Mouse (Mus musculus): Measurements from ENCODE around the gene Dlx3. TPM values are rescaled to one million over a fixed set of nuclear protein-coding genes. Genes with fewer than 3 reads are reported as not detected.
A peak's percentile ranks its signal among the peaks of the same experiment; 100 is the strongest.

Dlx3 gene
- polyA plus RNA-seq, 1 experiment from 2014 or later, result 3.0 TPM

DNA sequence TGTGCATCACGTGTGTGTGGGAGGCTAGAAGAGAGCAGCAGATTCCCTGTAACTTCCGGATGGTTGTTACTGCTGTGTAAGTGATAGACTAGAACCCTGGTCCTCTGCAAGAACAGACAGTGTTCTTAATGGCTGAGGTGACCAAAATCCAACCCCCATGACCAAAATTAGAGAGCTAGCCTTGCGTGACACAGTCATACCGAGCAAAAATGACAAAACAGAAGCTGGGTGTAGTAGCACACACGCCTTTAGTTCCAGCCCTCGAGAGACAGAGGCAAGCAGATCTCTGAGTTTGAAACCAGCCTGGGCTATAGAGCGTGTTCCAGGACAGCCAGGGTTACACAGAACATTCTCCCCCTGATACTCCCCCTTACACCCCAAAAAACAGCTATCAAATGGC lies 9.8 kb upstream of the Dlx3 start:
- H3K36me3 ChIP-seq (ENCODE audit: control insufficient read depth, insufficient read depth, low read length), result no peaks in the 10 kb centered on the region
- H3K27me3 ChIP-seq (ENCODE audit: control insufficient read depth, insufficient read depth, low read length), result no peaks in the 10 kb centered on the region
- 88% methylated on average over 7 of the region's 7 CpGs for WGBS
- H3K4me3 ChIP-seq (replicated peaks; ENCODE audit: low read length), result no peak overlapping the region
- no peak for ATAC-seq (ENCODE audit: insufficient read depth, low FRiP score)
- H3K9me3 ChIP-seq (replicated peaks; ENCODE audit: control insufficient read depth, low read length), result no peaks in the 10 kb centered on the region
- peaks cover 5% of the 10 kb centered on the region; the same call in 1 of the 2 replicates for H3K4me1 ChIP-seq (ENCODE audit: control insufficient read depth, insufficient read depth, low read length)
- no peak overlapping the region for H3K9ac ChIP-seq (ENCODE audit: low read length)
- no peak overlapping the region for H3K27ac ChIP-seq (ENCODE audit: low read length)
- H3K4me2 ChIP-seq (ENCODE audit: low read depth, low read length), result no peak overlapping the region

- peak; percentile 58 for ATAC-seq (ENCODE audit: insufficient read depth, low FRiP score)
- 2% methylated on average over 6 of the region's 6 CpGs for WGBS
- H3K36me3 ChIP-seq (ENCODE audit: control insufficient read depth, insufficient read depth, low read length), result no peaks in the 10 kb centered on the region
- no peak overlapping the region for H3K4me2 ChIP-seq (ENCODE audit: low read depth, low read length)
- H3K4me3 ChIP-seq (replicated peaks; ENCODE audit: low read length), result no peak overlapping the region
- peaks cover 8% of the 10 kb centered on the region; the same call in 1 of the 2 replicates for H3K4me1 ChIP-seq (ENCODE audit: control insufficient read depth, insufficient read depth, low read length)
- H3K9me3 ChIP-seq (replicated peaks; ENCODE audit: control insufficient read depth, low read length), result no peaks in the 10 kb centered on the region
- no peak overlapping the region for H3K9ac ChIP-seq (ENCODE audit: low read length)
- H3K27me3 ChIP-seq (ENCODE audit: control insufficient read depth, insufficient read depth, low read length), result peaks cover 32% of the 10 kb centered on the region
- H3K27ac ChIP-seq (ENCODE audit: low read length), result no peak overlapping the region
These were observed 2.9 kb upstream of the Dlx3 start for GRCm38 (mm10) chr11:95117030-95117429.

DNA sequence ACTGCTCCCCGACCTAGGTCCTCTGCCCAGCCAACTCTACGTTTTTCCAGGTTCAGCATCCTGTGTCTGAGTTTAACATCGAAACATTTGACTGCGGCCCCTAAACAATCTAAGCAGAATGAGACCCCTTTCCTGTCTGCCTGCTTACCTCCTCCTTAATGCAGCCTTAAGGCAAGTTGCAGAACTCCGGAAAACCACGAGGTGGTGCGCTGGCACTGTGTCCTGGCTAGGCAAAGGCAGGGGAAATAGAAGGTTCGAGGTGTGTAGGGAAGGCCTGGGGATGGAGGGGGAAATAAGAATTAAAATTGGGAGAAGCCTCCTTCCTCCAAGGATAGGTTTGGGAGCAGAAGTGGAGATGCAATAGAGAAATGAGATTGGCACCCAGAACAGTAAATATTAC lies 1.4 kb upstream of the Dlx3 start:
- Histone ChIP-seq H3K9me3 (replicated peaks; ENCODE audit: control insufficient read depth, low read length) (no peaks in the 10 kb centered on the region), H3K27me3 (ENCODE audit: control insufficient read depth, insufficient read depth, low read length) (peaks cover 47% of the 10 kb centered on the region), H3K9ac (ENCODE audit: low read length) (no peak overlapping the region), H3K36me3 (ENCODE audit: control insufficient read depth, insufficient read depth, low read length) (no peaks in the 10 kb centered on the region), H3K27ac (ENCODE audit: low read length) (no peak overlapping the region), H3K4me1 (ENCODE audit: control insufficient read depth, insufficient read depth, low read length) (peaks cover 8% of the 10 kb centered on the region; the same call in 1 of the 2 replicates), H3K4me2 (ENCODE audit: low read depth, low read length) (no peak overlapping the region), H3K4me3 (replicated peaks; ENCODE audit: low read length) (no peak overlapping the region)
- peak; percentile 35; the same call in 1 of the 2 replicates for ATAC-seq (ENCODE audit: insufficient read depth, low FRiP score)
- WGBS, result 2% methylated on average over 8 of the region's 8 CpGs

GRCm38 (mm10) chr11:95120633-95121020 lies 708 bp downstream of the Dlx3 start:
- ATAC-seq (ENCODE audit: insufficient read depth, low FRiP score), result no peak
- no peaks in the 10 kb centered on the region for H3K9me3 ChIP-seq (replicated peaks; ENCODE audit: control insufficient read depth, low read length)
- 2% methylated on average over 21 of the region's 21 CpGs for WGBS
- H3K4me2 ChIP-seq (ENCODE audit: low read depth, low read length), result peak overlapping the region; percentile 50
- peak overlapping the region; percentile 55 for H3K9ac ChIP-seq (ENCODE audit: low read length)
- no peaks in the 10 kb centered on the region for H3K36me3 ChIP-seq (ENCODE audit: control insufficient read depth, insufficient read depth, low read length)
- H3K4me3 ChIP-seq (replicated peaks; ENCODE audit: low read length), result peak overlapping the region; percentile 41
- H3K27me3 ChIP-seq (ENCODE audit: control insufficient read depth, insufficient read depth, low read length), result peaks cover 53% of the 10 kb centered on the region
- H3K4me1 ChIP-seq (ENCODE audit: control insufficient read depth, insufficient read depth, low read length), result peaks cover 8% of the 10 kb centered on the region; the same call in 1 of the 2 replicates
- H3K27ac ChIP-seq (ENCODE audit: low read length), result no peak overlapping the region

- ATAC-seq (ENCODE audit: insufficient read depth, low FRiP score), result no peak
These were observed 1.5 kb downstream of the Dlx3 start for GRCm38 (mm10) chr11:95121161-95122099.

DNA sequence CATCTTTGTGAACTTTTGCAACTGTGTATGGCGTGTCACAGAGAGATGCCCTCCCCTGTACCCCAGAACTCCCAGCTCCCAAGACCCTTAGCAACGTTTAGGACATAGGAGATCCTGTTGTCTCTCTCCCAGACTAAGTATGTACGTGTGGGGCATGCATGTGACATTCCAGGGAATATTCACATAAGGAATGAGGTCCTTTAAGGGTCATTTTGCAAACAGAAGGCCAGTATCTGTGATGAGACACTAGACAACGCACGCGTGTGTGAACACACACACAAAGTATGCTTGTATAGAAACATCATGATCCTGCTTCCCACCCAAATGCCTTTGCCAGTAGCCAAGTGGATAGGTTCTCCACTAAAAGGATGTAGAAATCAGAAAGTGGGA lies 2.2 kb downstream of the Dlx3 start:
- Histone ChIP-seq H3K4me1 (ENCODE audit: control insufficient read depth, insufficient read depth, low read length) (peaks cover 17% of the 10 kb centered on the region), H3K9me3 (replicated peaks; ENCODE audit: control insufficient read depth, low read length) (no peaks in the 10 kb centered on the region), H3K27ac (ENCODE audit: low read length) (no peak overlapping the region), H3K36me3 (ENCODE audit: control insufficient read depth, insufficient read depth, low read length) (no peaks in the 10 kb centered on the region), H3K27me3 (ENCODE audit: control insufficient read depth, insufficient read depth, low read length) (peaks cover 53% of the 10 kb centered on the region), H3K9ac (ENCODE audit: low read length) (peak overlapping the region; percentile 62; the same call in 1 of the 2 replicates), H3K4me2 (ENCODE audit: low read depth, low read length) (peak overlapping the region; percentile 50; the same call in 1 of the 2 replicates), H3K4me3 (replicated peaks; ENCODE audit: low read length) (peak overlapping the region; percentile 41)
- no peak for ATAC-seq (ENCODE audit: insufficient read depth, low FRiP score)
- 59% methylated on average over 6 of the region's 6 CpGs for WGBS

More at GRCm38 (mm10) chr11:95121161-95122099, 1.5 kb downstream of the Dlx3 start:
- H3K4me3 ChIP-seq (replicated peaks; ENCODE audit: low read length), result peak overlapping the region; percentile 41
- no peak overlapping the region for H3K27ac ChIP-seq (ENCODE audit: low read length)
- peak overlapping the region; percentile 62 for H3K9ac ChIP-seq (ENCODE audit: low read length)
- no peaks in the 10 kb centered on the region for H3K9me3 ChIP-seq (replicated peaks; ENCODE audit: control insufficient read depth, low read length)
- H3K27me3 ChIP-seq (ENCODE audit: control insufficient read depth, insufficient read depth, low read length), result peaks cover 53% of the 10 kb centered on the region
- 3% methylated on average over 63 of the region's 63 CpGs for WGBS
- peak overlapping the region; percentile 50 for H3K4me2 ChIP-seq (ENCODE audit: low read depth, low read length)
- H3K4me1 ChIP-seq (ENCODE audit: control insufficient read depth, insufficient read depth, low read length), result peaks cover 11% of the 10 kb centered on the region
- no peaks in the 10 kb centered on the region for H3K36me3 ChIP-seq (ENCODE audit: control insufficient read depth, insufficient read depth, low read length)

DNA sequence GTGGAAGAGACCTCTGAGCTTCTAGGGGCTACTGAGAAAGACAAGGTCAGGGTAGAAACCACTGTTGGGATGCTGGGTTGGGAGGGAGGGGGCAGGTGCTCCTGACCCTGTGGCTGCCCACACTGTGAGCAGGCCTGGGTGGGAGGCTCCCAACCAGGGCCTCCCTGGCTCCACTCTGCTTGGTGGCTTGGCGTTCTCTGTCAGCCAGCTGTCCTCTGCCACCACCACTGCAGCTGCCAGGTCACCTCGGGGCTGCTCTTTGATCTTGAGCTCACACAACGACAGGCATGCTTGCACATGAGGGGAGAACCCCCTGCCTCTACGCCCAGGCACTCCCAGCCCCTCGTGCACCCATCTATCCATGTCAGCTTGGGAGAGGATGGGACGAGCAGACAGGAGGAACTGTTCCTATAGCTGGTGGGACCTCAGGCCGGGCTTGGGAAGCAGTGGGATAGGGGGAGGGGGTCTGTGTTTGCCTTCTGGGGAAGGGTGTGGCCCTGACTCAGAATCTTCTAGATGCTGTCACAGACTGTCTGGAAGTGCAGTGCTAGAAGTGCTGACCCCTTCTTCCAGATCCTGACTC lies 5.5 kb downstream of the Dlx3 start:
- no peak overlapping the region for H3K9ac ChIP-seq (ENCODE audit: low read length)
- no peaks in the 10 kb centered on the region for H3K36me3 ChIP-seq (ENCODE audit: control insufficient read depth, insufficient read depth, low read length)
- no peak for ATAC-seq (ENCODE audit: insufficient read depth, low FRiP score)
- H3K4me1 ChIP-seq (ENCODE audit: control insufficient read depth, insufficient read depth, low read length), result peaks cover 13% of the 10 kb centered on the region
- H3K4me2 ChIP-seq (ENCODE audit: low read depth, low read length), result no peak overlapping the region
- 34% methylated on average over 7 of the region's 7 CpGs for WGBS
- no peaks in the 10 kb centered on the region for H3K9me3 ChIP-seq (replicated peaks; ENCODE audit: control insufficient read depth, low read length)
- H3K27ac ChIP-seq (ENCODE audit: low read length), result no peak overlapping the region; the same call in 1 of the 2 replicates
- no peak overlapping the region for H3K4me3 ChIP-seq (replicated peaks; ENCODE audit: low read length)
- H3K27me3 ChIP-seq (ENCODE audit: control insufficient read depth, insufficient read depth, low read length), result peaks cover 32% of the 10 kb centered on the region

DNA sequence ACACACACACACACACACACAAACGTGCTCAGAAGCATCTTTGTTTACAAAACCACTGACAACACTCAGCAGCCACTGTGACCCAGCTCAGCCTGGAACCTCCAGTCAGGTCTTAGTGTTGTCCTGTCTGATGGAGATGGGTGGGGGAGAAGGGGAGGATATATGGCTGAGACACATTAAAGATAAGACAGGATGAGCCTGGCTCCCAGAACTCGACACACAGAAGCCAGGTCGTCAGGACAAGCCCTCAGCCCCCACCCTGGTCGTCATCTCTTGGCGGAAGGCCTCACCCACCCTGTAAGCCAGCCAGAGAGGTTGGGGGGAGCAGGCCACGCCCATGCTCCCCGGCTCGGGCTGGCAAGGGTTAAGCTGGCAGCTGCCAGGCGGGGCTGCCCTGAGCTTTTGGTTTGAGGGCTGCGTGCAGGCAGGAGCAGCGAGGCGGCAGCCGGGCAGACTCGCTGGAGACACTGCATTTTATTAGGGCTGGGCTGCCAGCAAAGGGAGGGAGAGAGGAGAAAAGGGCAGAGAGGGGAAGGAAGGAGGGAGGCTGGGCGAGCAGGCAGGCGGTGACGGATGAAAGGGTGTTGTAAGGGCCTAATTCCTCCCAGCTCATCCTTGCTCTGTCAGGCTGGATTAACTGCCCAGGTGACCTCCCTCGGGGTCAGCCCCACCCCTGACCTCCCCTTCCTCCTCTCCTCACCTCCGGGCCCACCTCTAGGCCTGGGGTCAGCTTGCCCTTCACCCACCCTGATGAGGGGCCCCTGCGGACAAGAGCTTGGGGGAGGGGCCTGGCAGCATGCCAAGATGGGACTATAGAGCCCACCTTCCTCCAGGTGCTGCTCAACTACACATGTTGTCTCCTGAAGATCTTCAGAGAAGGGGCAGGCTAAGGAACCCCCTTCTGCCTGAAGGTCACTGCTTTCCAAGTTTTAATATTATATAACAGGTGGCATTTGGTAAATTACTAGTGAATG lies 6.6 kb downstream of the Dlx3 start:
- peaks cover 29% of the 10 kb centered on the region for H3K27me3 ChIP-seq (ENCODE audit: control insufficient read depth, insufficient read depth, low read length)
- 3% methylated on average over 19 of the region's 20 CpGs for WGBS
- no peaks in the 10 kb centered on the region for H3K9me3 ChIP-seq (replicated peaks; ENCODE audit: control insufficient read depth, low read length)
- ATAC-seq (ENCODE audit: insufficient read depth, low FRiP score), result peak; percentile 75; the same call in 1 of the 2 replicates
- no peaks in the 10 kb centered on the region for H3K36me3 ChIP-seq (ENCODE audit: control insufficient read depth, insufficient read depth, low read length)
- H3K9ac ChIP-seq (ENCODE audit: low read length), result peak overlapping the region; percentile 28; the same call in 1 of the 2 replicates
- 0 out of 2 replicates have a peak overlapping the region, but pooled peaks have one; percentile 16 for H3K27ac ChIP-seq (ENCODE audit: low read length)
- 0 out of 2 replicates have a peak overlapping the region, but pooled peaks have one; percentile 3 for H3K4me3 ChIP-seq (replicated peaks; ENCODE audit: low read length)
- H3K4me1 ChIP-seq (ENCODE audit: control insufficient read depth, insufficient read depth, low read length), result peaks cover 10% of the 10 kb centered on the region
- H3K4me2 ChIP-seq (ENCODE audit: low read depth, low read length), result peak overlapping the region; percentile 2; the same call in 1 of the 2 replicates
